Mouse (Mus musculus) spleen, adult 12 weeks (tissue): ENCODE data around the gene Mamdc2.

Experiments
- DNase-seq: peaks from one replicate; pipeline ENCODE4 v3.0.0; 2022; ENCODE audit warnings: low spot score

The Mamdc2 gene

GRCm38 (mm10) chr19:23354738-23355137 lies 93.5 kb downstream of the Mamdc2 start:
- DNase-seq: no peak

- DNase-seq: no peak
These were observed 94.3 kb downstream of the Mamdc2 start for GRCm38 (mm10) chr19:23353881-23354401.

GRCm38 (mm10) chr19:23353161-23353560 lies 95.1 kb downstream of the Mamdc2 start:
- no peak for DNase-seq

- DNase-seq: no peak
These were observed 96.3 kb downstream of the Mamdc2 start for GRCm38 (mm10) chr19:23351808-23352491.

GRCm38 (mm10) chr19:23349930-23350329 lies 98.3 kb downstream of the Mamdc2 start:
- no peak for DNase-seq

- DNase-seq: no peak
These were observed 105.5 kb downstream of the Mamdc2 start for GRCm38 (mm10) chr19:23342782-23343181.

GRCm38 (mm10) chr19:23332883-23333282 lies 115.4 kb downstream of the Mamdc2 start:
- no peak for DNase-seq

GRCm38 (mm10) chr19:23330842-23331241 lies 117.4 kb downstream of the Mamdc2 start:
- DNase-seq: no peak

GRCm38 (mm10) chr19:23329346-23329745 lies 118.9 kb downstream of the Mamdc2 start:
- no peak for DNase-seq

- DNase-seq: no peak
These were observed 121.1 kb downstream of the Mamdc2 start for GRCm38 (mm10) chr19:23327056-23327640.

- DNase-seq: peak; percentile 40
These were observed 125.1 kb downstream of the Mamdc2 start for GRCm38 (mm10) chr19:23323107-23323506.

- DNase-seq: no peak
These were observed 130.3 kb downstream of the Mamdc2 start for GRCm38 (mm10) chr19:23317989-23318358.

- no peak for DNase-seq
These were observed 130.8 kb downstream of the Mamdc2 start for GRCm38 (mm10) chr19:23317295-23317988.

- DNase-seq: no peak
These were observed 131.4 kb downstream of the Mamdc2 start for GRCm38 (mm10) chr19:23316851-23317250.

GRCm38 (mm10) chr19:23309979-23310378 lies 138.3 kb downstream of the Mamdc2 start:
- DNase-seq: no peak

GRCm38 (mm10) chr19:23306671-23307070 lies 141.6 kb downstream of the Mamdc2 start:
- no peak for DNase-seq

- DNase-seq: no peak
These were observed 148.3 kb downstream of the Mamdc2 start for GRCm38 (mm10) chr19:23299987-23300386.

GRCm38 (mm10) chr19:23298917-23299316 lies 149.3 kb downstream of the Mamdc2 start:
- DNase-seq: no peak

GRCm38 (mm10) chr19:23297191-23297590 lies 151.1 kb downstream of the Mamdc2 start:
- no peak for DNase-seq

GRCm38 (mm10) chr19:23289251-23289650 lies 159.0 kb downstream of the Mamdc2 start:
- no peak for DNase-seq

- DNase-seq: no peak
These were observed 166.2 kb downstream of the Mamdc2 start for GRCm38 (mm10) chr19:23281911-23282660.

- no peak for DNase-seq
These were observed 174.1 kb downstream of the Mamdc2 start for GRCm38 (mm10) chr19:23274054-23274724.
